Mouse (Mus musculus) cerebellum, postnatal 10 days (tissue): ENCODE results near the gene Olfr531.

Experiments used
- DNase-seq, 2 experiments: peaks; one replicate each; pipeline ENCODE4 v3.0.0; 2021; ENCODE audit warnings: mixed read lengths in 2 of 2

Olfr531 gene

DNA sequence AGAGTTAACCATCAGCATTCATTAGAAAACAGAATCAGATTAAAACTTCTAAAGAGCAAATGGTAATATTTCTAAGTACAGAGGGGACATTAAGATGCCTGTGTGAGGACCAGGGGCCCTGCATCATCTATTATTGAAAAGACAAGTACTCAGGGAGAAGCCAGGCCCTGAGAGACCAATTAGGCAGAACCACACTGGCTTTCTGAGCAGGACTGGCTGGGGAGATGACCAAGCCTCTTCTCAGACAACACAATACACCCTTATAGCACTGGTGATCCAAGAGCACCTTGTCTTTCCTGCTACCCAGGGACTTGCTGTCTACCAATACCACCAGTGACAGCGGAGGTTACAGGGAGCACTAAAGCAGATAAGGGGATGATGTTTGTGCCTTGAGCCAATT is at the start of gene Olfr531:
TSS of gene Olfr531 (minus strand) at position 101 of the 400 bp plus-strand sequence.
- no peak for DNase-seq

DNA sequence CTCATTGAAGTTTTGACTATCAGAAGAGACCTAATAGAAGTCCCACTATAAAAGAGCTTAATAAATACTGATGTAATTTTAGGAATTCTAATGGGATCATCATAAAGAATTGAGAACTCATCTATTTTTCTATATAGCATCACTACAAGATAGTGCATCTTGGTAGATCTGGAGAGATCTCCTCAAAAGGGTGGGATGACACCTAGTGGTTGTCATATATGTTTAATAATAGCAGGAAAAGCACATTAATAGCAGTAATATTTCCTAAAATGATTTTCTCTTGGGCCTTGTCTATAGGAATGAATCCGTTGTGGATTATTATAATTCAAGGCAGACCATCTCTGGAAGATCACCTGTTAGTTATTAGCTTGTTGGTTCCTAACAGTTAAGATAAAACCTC is 40.4 kb upstream of the Olfr531 start:
- DNase-seq: peak in 1 of 2 experiments; percentile 16

DNA sequence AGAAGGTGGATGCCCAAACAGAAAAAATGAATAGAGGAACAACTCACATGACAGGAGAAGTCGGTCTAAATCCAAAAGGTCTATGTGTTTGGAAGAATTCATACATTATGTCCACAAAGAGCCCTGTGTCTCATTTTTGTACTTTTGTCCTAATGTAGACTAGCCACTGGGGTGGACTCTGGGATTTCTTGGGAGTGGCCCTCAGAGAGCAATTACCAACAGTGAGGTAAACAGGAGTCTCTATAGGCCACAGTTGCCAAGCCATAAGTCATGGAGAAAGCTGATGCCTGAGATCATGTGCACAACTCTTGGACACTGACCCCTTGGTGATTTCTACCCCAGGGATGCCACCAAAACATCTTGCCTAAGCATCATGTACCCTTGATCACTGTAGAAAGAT is 18.8 kb upstream of the Olfr531 start, which contains the start of gene Olfr532:
TSS of gene Olfr532 (minus strand) at position 101 of the 400 bp plus-strand sequence.
- no peak for DNase-seq

DNA sequence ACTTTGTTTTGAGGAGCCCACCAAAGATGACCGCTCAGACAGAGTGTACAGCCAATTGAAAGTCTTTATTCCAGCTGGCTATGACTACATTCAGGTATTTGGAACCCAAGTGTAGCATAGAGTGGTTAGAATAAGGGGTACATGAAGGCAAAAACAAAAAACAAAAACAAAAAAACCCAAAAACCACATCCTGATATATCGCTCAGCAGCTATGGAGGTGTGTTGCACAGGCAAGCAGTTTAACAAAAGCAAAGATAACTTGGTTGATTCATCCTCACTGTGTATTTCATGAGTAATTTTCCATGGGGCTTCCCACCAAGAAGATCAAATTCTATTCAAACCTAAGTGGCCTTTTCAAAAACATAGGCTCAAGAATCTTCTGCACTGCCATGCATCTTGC is 25.8 kb downstream of the Olfr531 start:
- no peak for DNase-seq

DNA sequence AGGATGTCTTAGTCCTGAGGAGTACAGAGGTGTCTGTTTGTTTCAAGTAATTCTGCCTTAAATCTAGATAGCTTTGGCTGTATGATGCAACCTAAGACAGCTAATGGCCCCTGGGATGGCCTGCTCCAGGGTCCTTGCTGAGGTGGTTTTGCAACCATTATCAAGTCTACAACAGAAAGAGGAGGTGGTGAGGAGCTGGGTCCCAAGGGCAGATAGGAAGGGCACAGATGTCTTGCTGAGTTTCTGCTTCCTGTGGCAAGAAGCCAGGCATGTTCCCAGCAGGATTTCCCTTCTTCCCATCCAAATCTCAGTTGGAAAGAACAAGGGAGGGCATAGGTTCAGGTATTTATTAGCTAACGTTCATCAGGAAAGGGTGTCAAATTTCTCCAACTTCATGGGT is 26.5 kb downstream of the Olfr531 start, which contains the start of gene Olfr530:
TSS of gene Olfr530 (minus strand) at position 101 of the 400 bp plus-strand sequence.
- peak in 1 of 2 experiments; percentile 1 for DNase-seq

DNA sequence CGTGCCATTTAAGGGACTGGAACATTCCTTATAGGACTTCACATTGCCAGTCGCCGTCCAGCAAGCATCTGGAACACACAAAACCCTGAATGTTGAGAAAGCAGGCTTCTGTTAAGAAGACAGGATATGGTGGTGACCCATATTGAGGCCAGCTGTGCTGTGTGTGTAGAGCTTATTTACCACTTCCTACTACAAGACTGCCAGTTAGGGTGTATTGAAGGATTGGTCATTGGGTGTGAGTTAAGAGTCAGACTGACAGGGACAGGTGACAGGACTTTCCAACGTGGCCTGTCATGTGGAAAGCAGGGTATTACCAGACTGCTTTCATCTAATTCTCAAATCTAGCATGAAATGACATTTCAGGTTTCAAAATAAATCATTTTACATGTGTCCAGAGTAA is 28.4 kb downstream of the Olfr531 start:
- DNase-seq: no peak

DNA sequence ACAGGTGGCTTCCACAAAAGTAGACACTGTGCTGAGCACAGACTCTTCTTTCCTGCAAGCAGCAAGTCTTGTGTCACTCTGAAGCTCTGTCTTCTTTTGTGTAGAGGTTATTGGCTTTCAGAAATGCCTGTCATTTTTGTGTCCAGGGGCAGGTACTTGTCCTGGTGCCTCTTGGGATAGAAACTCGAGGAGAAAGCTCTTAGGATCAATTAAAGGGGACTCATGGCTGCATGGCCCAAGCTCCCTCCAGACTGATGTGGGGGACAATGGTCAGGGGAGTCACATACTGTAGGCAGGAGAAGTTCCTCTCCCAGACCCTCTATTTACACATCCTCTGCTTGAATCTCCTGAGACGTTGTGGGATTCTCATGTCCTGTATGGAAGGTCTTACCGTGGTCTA is 41.1 kb downstream of the Olfr531 start, which contains the start of gene Olfr60:
TSS of gene Olfr60 (minus strand) at position 101 of the 400 bp plus-strand sequence.
- DNase-seq: no peak
